21 mouse cellular contexts compared by ENCODE assay signal in the genomic region with DNA sequence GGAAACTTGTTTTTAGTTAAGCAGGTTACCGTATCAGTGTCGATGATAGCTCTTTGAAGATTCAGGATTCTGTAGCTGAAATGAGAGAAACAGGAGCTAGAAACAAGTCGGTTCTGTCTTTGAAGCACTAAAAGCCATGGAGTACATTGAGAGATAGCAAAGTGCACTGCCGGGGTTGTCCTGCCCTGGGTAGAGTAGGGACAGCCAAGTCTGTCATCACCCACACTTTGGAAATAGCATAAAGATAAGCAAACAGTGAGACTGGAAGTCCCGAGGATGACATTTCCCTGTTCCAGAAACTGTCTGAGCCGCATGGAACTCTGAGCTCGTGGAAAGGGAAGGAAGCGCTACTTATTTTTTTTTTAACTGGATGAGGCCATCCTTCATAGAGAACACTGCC.
DNase-seq lines count a peak whose midpoint lies in the region; ATAC-seq and TF ChIP-seq lines count a peak whose summit lies in the region.
"Had no signal": no experiment of that assay in that cellular context is flagged by ENCODE, and none has a peak within 500 bp of the region (broad histone marks: within the 10 kb centered on the region; RNA-seq: fewer than 3 reads in every experiment).

No protein-coding gene starts in this region.

- H3K4me2 ChIP-seq in lung, embryonic 14.5 days = no peak overlapping the region
- peak overlapping the region; percentile 52 for H3K4me2 ChIP-seq in heart, embryonic 16.5 days (ENCODE audit: low read depth, low read length)
- H3K4me2 ChIP-seq: embryonic facial prominence, embryonic 15.5 days; forebrain, embryonic 12.5 days; hindbrain, embryonic 15.5 days; liver, embryonic 15.5 days; neural tube, embryonic 12.5 days had no signal

- no peak for TF ChIP-seq POLR2A in lung, adult 2 months (IDR thresholded peaks at IDR 0.05; ENCODE audit: borderline replicate concordance, extremely low read depth, low read depth, low read length)

- 41% methylated on average over 8 of the region's 8 CpGs for WGBS in lung, embryonic 14.5 days
- 41% methylated on average over 8 of the region's 8 CpGs for WGBS in lung, adult 2 months
- 25% methylated on average over 8 of the region's 8 CpGs for WGBS in heart, embryonic 16.5 days

- peak; percentile 97 for DNase-seq in heart, adult 11 months
- no peak for DNase-seq in heart, postnatal 36 days
- peak; percentile 71 for DNase-seq in lung, embryonic 14.5 days
- DNase-seq in lung, adult 2 months = no peak
- DNase-seq in heart, adult 8-10 months (ENCODE audit: low spot score) = peak; percentile 56
- no peak for DNase-seq in right cerebral cortex, postnatal 10 days (ENCODE audit: low spot score in 2 of 2)
- DNase-seq in left cerebral cortex, adult 11 months (ENCODE audit: low spot score) = no peak
- DNase-seq: adrenal gland, adult 8-10 months; cerebellum, adult 11 months; cerebellum, postnatal 14 days; embryo, embryonic 11 days; right cerebral cortex, postnatal 14 days had no signal

- peaks cover 5% of the 10 kb centered on the region; the same call in 1 of the 2 replicates for H3K36me3 ChIP-seq in lung, embryonic 14.5 days (ENCODE audit: insufficient read depth)
- peaks cover 11% of the 10 kb centered on the region for H3K36me3 ChIP-seq in heart, embryonic 16.5 days (ENCODE audit: control insufficient read depth, insufficient read depth)
- H3K36me3 ChIP-seq: hindbrain, embryonic 15.5 days had no signal

- H3K4me1 ChIP-seq in lung, embryonic 14.5 days (ENCODE audit: insufficient read depth) = no peaks in the 10 kb centered on the region
- H3K4me1 ChIP-seq in lung, adult 2 months (ENCODE audit: control insufficient read depth, insufficient read depth, low read length) = peaks cover 3% of the 10 kb centered on the region; the same call in 1 of the 2 replicates
- peaks cover 18% of the 10 kb centered on the region for H3K4me1 ChIP-seq in heart, embryonic 16.5 days (ENCODE audit: control insufficient read depth, insufficient read depth, low read length)
- H3K4me1 ChIP-seq: forebrain, embryonic 12.5 days; hindbrain, embryonic 15.5 days; liver, embryonic 15.5 days; neural tube, embryonic 12.5 days had no signal

- intact Hi-C loops in heart, postnatal 36 days (cut with DNase I) = no loop called here

- peak; percentile 78 for ATAC-seq in lung, embryonic 14.5 days (ENCODE audit: insufficient read depth)
- peak; percentile 91 for ATAC-seq in heart, embryonic 16.5 days (replicated peaks; ENCODE audit: extremely low read depth, insufficient read depth, low FRiP score)
- ATAC-seq: intestine, embryonic 16.5 days had no signal

- H3K27ac ChIP-seq in lung, embryonic 14.5 days (ENCODE audit: low read depth) = no peak overlapping the region
- peak overlapping the region; percentile 90 for H3K27ac ChIP-seq in heart, embryonic 16.5 days (ENCODE audit: low read length)
- H3K27ac ChIP-seq: embryonic facial prominence, embryonic 15.5 days; forebrain, embryonic 12.5 days; hindbrain, embryonic 15.5 days; layer of hippocampus, adult 2 months; liver, embryonic 15.5 days; neural tube, embryonic 12.5 days had no signal

- H3K9me3 ChIP-seq in lung, embryonic 14.5 days (ENCODE audit: low read depth, low read length) = no peaks in the 10 kb centered on the region
- H3K9me3 ChIP-seq in heart, embryonic 16.5 days (replicated peaks; ENCODE audit: control insufficient read depth, low read length) = no peaks in the 10 kb centered on the region
- H3K9me3 ChIP-seq: embryonic facial prominence, embryonic 15.5 days; forebrain, embryonic 12.5 days; hindbrain, embryonic 15.5 days; liver, embryonic 15.5 days; neural tube, embryonic 12.5 days had no signal

- H3K27me3 ChIP-seq in lung, embryonic 14.5 days (ENCODE audit: insufficient read depth, low read length) = no peaks in the 10 kb centered on the region
- H3K27me3 ChIP-seq in heart, embryonic 16.5 days (ENCODE audit: control insufficient read depth, insufficient read depth, low read length) = no peaks in the 10 kb centered on the region
- H3K27me3 ChIP-seq: CH12.LX; embryonic facial prominence, embryonic 15.5 days; forebrain, embryonic 12.5 days; hindbrain, embryonic 15.5 days; liver, embryonic 15.5 days; neural tube, embryonic 12.5 days had no signal

- TF ChIP-seq CTCF in lung, embryonic 14.5 days (IDR thresholded peaks at IDR 0.05; ENCODE audit: low read depth) = no peak
- TF ChIP-seq CTCF in lung, adult 2 months (IDR thresholded peaks at IDR 0.05; ENCODE audit: insufficient read depth, low read length) = no peak

- no peak overlapping the region for H3K9ac ChIP-seq in lung, embryonic 14.5 days
- no peak overlapping the region for H3K9ac ChIP-seq in heart, embryonic 16.5 days (ENCODE audit: low read length)
- H3K9ac ChIP-seq: embryonic facial prominence, embryonic 15.5 days; forebrain, embryonic 12.5 days; hindbrain, embryonic 15.5 days; liver, embryonic 15.5 days; neural tube, embryonic 12.5 days had no signal

- no peak overlapping the region for H3K4me3 ChIP-seq in lung, embryonic 14.5 days (ENCODE audit: low read depth, low read length)
- no peak overlapping the region for H3K4me3 ChIP-seq in lung, adult 2 months (replicated peaks; ENCODE audit: extremely low read depth, low read depth, low read length)
- H3K4me3 ChIP-seq in heart, embryonic 16.5 days (ENCODE audit: low read length) = no peak overlapping the region
- H3K4me3 ChIP-seq: embryonic facial prominence, embryonic 15.5 days; forebrain, embryonic 12.5 days; hindbrain, embryonic 15.5 days; layer of hippocampus, adult 2 months; liver, embryonic 15.5 days; neural tube, embryonic 12.5 days had no signal

Comparison
In these comparisons a context has a peak if more than half of its experiments do, and no peak if none do; other contexts are left out.
1. DNase-seq: peak in heart, adult 11 months (single experiment), lung, embryonic 14.5 days (single experiment) and heart, adult 8-10 months (single experiment); none in heart, postnatal 36 days (0 of 2), lung, adult 2 months (single experiment), right cerebral cortex, postnatal 10 days (0 of 2) and left cerebral cortex, adult 11 months (single experiment).